Mouse (Mus musculus) lung, postnatal 0 days (tissue): Measurements from ENCODE around the gene Icam5.

ENCODE experiments used
- CTCF ChIP-seq: IDR thresholded peaks from 2 replicates; pipeline ENCODE4 v1.5.1; 2016; ENCODE audit warnings: antibody characterized with exemption, mild to moderate bottlenecking
- EP300 ChIP-seq: IDR thresholded peaks from 2 replicates; pipeline ENCODE4 v1.6.1; 2016; ENCODE audit warnings: antibody characterized with exemption, mild to moderate bottlenecking, control low read depth

GRCm38 (mm10) chr9:21000811-21001210 lies 31.1 kb upstream of the Icam5 start:
- peak; percentile 69 for TF ChIP-seq CTCF
- no peak for TF ChIP-seq EP300
